Mouse (Mus musculus) small intestine, adult 2 months (tissue): Measurements from ENCODE around the gene Nfasc. TPM values are rescaled to one million over a fixed set of nuclear protein-coding genes. Genes with fewer than 3 reads are reported as not detected.

ENCODE experiments used
- H3K27ac ChIP-seq: fragments of 200-500 bp; 2 replicates; pipeline ENCODE4 v1.5.1; 2012; ENCODE audit warnings: low read depth, low read length, control low read depth, inconsistent platforms; ENCODE audit not compliant: insufficient read depth
- H3K27me3 ChIP-seq: fragments of 200-500 bp; 2 replicates; pipeline ENCODE4 v1.6.1; 2012; ENCODE audit warnings: mild to moderate bottlenecking, moderate library complexity, low read length, inconsistent platforms; ENCODE audit not compliant: control insufficient read depth, insufficient read depth
- H3K36me3 ChIP-seq: fragments of 200-500 bp; 2 replicates; pipeline ENCODE4 v1.6.1; 2012; ENCODE audit warnings: mild to moderate bottlenecking, low read length, control low read depth, inconsistent platforms; ENCODE audit not compliant: control insufficient read depth, insufficient read depth
- H3K4me1 ChIP-seq: fragments of 200-500 bp; 2 replicates; pipeline ENCODE4 v1.6.1; 2012; ENCODE audit warnings: low read length, inconsistent platforms, mixed read lengths; ENCODE audit not compliant: control insufficient read depth, insufficient read depth, insufficient read length
- H3K4me3 ChIP-seq: fragments of 200-500 bp; 2 replicates; pipeline ENCODE4 v1.5.1; 2012; ENCODE audit warnings: low read depth, mild to moderate bottlenecking, control low read depth, inconsistent platforms, low read length, moderate library complexity
- CTCF ChIP-seq: fragments of 200-500 bp; IDR thresholded peaks from 2 replicates; pipeline ENCODE4 v1.5.1; 2012; ENCODE audit warnings: low read depth, mild to moderate bottlenecking, control low read depth, inconsistent platforms, low read length, moderate library complexity, mixed read lengths; ENCODE audit not compliant: insufficient replicate concordance, insufficient read length; ENCODE audit errors: extremely low read depth
- POLR2A ChIP-seq: fragments of 200-500 bp; IDR thresholded peaks from 2 replicates; pipeline ENCODE4 v1.6.1; 2012; ENCODE audit warnings: low read depth, mild to moderate bottlenecking, control low read depth, inconsistent platforms, low read length, moderate library complexity
- WGBS: fragments of 180-500 bp; shearing (Covaris S2); methylation state at CpG from one replicate; pipeline ENCODE4 v1.1.7; 2018; 5-methylcytosine and 5-hydroxymethylcytosine counted together
- polyA plus RNA-seq: library from polyadenylated mRNA; depleted of rRNA; stranded (reverse); fragments of >200 nt; gene quantifications from 2 replicates; pipeline ENCODE4 v1.2.3, GENCODE M21; 2012

The Nfasc gene
- polyA plus RNA-seq, 1 experiment = 0.90 TPM

DNA sequence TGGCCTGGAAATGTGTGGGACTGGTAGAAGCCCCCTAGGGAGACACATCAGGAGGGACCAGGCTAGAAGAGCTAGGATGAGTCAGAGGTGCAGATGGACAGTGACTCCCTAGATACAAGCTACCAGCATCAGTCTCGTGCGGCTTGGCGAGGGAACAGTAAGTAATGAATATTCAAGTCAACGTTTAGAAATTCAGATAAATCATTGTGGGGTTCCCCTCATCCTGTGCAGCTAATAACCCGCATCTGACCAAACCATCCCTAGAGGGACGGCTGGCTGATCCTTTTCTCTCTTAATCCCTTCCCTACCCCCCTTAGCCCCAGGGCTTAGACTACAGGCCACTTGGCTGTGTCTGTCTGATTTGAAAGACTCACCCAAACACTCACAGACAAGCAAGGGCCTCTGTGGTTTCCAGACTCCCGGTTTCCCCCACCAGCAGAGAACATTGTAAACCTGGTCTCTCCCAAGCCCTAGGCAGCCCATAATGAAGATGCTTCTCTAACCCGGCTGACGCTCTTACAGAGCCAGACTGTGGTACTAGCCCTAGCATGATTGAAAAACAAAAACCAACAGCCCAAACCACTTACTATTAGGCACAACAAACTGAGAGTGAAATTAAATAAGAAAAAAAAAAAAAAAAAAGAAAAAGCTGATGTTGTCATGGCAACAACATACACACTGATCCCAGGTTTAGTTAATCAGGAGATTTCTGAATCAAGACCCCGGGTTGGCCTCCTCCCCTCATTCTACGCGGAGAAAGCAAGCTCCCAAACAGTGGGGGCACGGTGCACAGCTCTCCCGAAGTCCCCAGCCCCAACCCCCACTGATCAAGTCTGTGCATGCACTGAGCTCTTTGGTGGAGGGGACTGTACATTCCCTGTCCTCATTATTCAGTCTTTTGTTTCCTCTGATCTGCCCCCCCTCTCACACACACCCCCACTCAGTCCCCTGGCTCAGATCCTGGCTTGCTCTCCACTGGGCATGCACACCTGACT lies 159.5 kb downstream of the Nfasc start:
- TF ChIP-seq POLR2A (no peak), CTCF (no peak)

DNA sequence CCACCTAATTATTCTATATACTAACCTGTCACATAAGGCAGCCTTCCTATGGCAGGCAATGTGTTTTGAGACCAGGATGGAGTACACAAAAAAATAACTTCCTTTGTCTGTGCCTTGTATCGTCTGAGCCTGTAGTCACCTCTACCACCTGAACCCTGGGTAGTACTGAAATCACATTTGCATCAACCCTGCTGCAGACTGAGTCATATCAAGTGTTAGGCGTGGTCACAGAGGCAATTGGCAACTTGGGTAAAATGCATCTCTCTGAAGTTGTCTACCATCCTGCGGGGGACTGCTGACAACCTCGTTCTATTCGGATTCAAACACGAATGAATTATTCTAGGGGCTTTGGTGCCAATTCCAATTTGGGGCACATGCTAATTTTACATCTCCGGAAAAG lies 161.5 kb downstream of the Nfasc start:
- TF ChIP-seq POLR2A (no peak), CTCF (no peak)
- WGBS = 79% methylated on average over 7 of the region's 7 CpGs

More for the DNA sequence above, 159.5 kb downstream of the Nfasc start:
- H3K4me3 ChIP-seq = no peak overlapping the region
- peaks cover 3% of the 10 kb centered on the region for H3K4me1 ChIP-seq
- no peak overlapping the region for H3K27ac ChIP-seq
- 73% methylated on average over 14 of the region's 14 CpGs for WGBS
- no peaks in the 10 kb centered on the region for H3K27me3 ChIP-seq
- no peaks in the 10 kb centered on the region for H3K36me3 ChIP-seq

DNA sequence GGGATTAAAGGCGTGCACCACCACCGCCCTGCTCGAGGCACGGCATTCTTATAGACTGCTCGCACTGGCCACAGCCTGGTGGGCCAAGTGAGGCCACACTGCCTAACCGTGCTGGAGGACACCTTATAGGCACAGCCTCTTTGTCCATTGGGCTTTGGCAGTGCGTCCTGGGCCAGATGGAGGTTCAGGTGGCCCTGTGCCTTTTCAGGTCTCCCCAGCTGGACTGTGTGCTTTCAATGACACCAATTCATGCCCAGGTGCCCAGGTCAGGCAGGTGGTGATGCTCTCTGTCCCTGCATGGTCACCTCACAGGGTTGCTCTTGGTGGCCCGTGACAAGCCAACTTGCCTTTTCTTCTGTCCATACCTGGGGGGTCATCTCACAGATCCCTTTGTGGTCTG lies 164.8 kb downstream of the Nfasc start:
- 91% methylated on average over 8 of the region's 8 CpGs for WGBS
- no peak overlapping the region for H3K27ac ChIP-seq
- H3K36me3 ChIP-seq = no peaks in the 10 kb centered on the region
- TF ChIP-seq POLR2A = no peak
- TF ChIP-seq CTCF = no peak
- H3K4me1 ChIP-seq = no peaks in the 10 kb centered on the region
- H3K27me3 ChIP-seq = no peaks in the 10 kb centered on the region
- H3K4me3 ChIP-seq = no peak overlapping the region

More for the DNA sequence above, 161.5 kb downstream of the Nfasc start:
- Histone ChIP-seq H3K36me3 (no peaks in the 10 kb centered on the region), H3K27ac (no peak overlapping the region), H3K27me3 (no peaks in the 10 kb centered on the region), H3K4me3 (no peak overlapping the region), H3K4me1 (no peaks in the 10 kb centered on the region)

DNA sequence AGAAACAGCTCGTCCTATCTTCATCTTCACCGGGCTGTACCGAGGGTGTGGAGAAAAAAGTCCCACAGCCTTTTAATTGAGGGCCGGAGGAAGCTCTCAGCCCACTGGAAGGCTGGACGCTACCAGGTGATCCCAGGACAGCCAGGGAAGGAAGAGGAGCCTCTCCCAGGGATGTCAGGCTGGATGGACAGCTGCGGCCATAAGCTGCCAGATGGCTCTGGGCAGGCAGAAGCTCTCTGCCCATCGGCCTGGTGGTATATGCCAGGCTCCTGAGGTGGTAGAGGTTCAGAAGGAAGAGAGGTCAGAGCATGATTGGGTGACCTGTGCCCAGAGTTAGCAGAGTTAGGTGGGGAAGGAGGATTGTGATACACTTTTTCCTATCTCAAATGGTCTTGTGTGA lies 168.7 kb downstream of the Nfasc start:
- 90% methylated on average over 7 of the region's 7 CpGs for WGBS
- TF ChIP-seq POLR2A (no peak), CTCF (no peak)

DNA sequence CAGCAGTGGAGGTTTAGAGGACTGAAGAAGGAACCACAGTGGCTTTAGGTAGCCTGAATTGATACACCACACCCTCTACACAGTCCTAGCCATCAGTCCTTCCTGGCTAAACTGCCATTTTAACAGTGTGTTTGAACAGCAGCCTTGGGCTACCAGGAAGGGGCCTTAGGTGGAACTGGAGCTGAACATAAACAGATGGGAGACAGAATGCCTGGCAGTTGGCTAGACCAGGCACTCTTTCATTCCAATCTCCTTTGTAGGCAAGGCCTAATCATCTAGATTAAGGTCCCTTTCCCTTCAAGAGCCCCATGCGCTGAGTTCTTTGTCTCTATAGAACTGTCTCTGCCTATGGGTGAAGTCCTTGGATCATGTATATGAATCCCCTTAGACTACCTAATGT lies 170.0 kb downstream of the Nfasc start:
- no peak overlapping the region for H3K4me3 ChIP-seq
- no peaks in the 10 kb centered on the region for H3K4me1 ChIP-seq
- no peak overlapping the region for H3K27ac ChIP-seq
- no peak for TF ChIP-seq POLR2A
- no peak for TF ChIP-seq CTCF
- WGBS = 97% methylated on average over 1 of the region's 1 CpGs
- no peaks in the 10 kb centered on the region for H3K36me3 ChIP-seq
- H3K27me3 ChIP-seq = no peaks in the 10 kb centered on the region

More for the DNA sequence above, 168.7 kb downstream of the Nfasc start:
- H3K36me3 ChIP-seq = no peaks in the 10 kb centered on the region
- no peaks in the 10 kb centered on the region for H3K27me3 ChIP-seq
- H3K4me1 ChIP-seq = no peaks in the 10 kb centered on the region
- H3K27ac ChIP-seq = no peak overlapping the region
- H3K4me3 ChIP-seq = no peak overlapping the region

DNA sequence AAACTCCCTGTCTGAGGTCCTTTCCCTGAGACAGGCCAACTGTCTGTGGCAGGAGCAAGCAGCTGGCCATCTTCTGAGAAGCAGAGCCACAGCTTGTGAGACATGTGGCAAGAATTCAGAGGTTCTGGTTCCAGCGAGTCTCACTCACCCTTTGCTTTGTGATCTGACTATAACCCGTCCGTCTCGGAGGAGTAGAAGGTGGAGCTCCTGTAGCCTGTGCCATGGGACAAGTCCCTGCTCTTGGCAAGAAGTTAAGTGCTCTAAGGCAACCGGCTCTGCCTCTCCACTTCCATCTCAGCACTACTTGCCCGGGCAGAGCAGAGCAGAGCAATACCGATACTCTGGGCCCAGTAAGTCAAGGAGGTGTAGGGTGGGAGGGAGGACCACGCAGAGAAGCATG lies 170.7 kb downstream of the Nfasc start:
- Histone ChIP-seq H3K36me3 (no peaks in the 10 kb centered on the region), H3K27ac (no peak overlapping the region), H3K27me3 (no peaks in the 10 kb centered on the region), H3K4me3 (no peak overlapping the region), H3K4me1 (no peaks in the 10 kb centered on the region)
- 81% methylated on average over 8 of the region's 8 CpGs for WGBS
- TF ChIP-seq CTCF (no peak), POLR2A (no peak)

DNA sequence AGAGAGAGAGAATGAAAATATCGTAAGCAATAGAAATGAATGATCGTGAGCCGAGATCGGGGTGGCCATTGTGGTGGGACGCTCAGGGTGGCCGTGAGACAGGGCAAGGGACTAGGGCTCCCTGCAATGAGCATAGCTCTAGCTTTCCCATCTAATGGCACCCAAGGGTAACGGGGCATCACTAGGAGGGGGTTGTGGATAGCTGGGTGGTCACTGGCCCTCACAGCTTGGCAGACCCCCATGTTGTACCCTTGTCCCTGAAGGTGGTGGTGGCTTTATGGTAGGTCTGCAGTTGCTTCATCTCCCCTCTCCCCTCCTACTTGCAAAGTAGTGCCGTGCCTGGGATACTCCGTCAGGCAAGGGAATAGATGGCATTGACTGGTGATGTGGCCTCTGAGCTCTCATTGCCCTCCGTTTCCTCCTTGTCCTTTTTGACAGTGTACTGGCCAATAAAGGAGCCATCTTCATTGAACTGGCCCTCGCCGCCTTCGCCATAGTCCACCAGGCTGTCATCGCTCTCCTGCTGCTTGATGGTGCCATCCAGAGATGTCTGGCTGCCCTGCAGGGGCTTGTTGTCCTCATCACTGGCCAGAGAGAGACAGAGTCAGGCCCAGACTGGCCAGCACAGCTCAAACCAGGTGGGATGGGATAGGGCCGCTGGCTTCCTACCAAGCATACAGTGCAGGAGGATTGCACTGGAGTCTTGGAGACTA lies 171.4 kb downstream of the Nfasc start:
- no peaks in the 10 kb centered on the region for H3K36me3 ChIP-seq
- WGBS = 90% methylated on average over 15 of the region's 15 CpGs
- H3K27me3 ChIP-seq = no peaks in the 10 kb centered on the region
- no peak overlapping the region for H3K27ac ChIP-seq
- no peak for TF ChIP-seq CTCF
- no peak for TF ChIP-seq POLR2A
- no peak overlapping the region for H3K4me3 ChIP-seq
- no peaks in the 10 kb centered on the region for H3K4me1 ChIP-seq
